Mouse (Mus musculus) midbrain, embryonic 10.5 days (tissue): Measurements from ENCODE around the gene Scarf1. TPM values are rescaled to one million over a fixed set of nuclear protein-coding genes. Genes with fewer than 3 reads are reported as not detected.
A peak's percentile ranks its signal among the peaks of the same experiment; 100 is the strongest.

Source experiments
- DNase-seq: peaks from one replicate; pipeline ENCODE4 v3.0.0-alpha.2; 2017; ENCODE audit warnings: low spot score
- H3K27ac ChIP-seq: fragments of 300-500 bp; sonication (generic); replicated peaks from 2 replicates; pipeline ENCODE4 v1.5.1; 2016; ENCODE audit warnings: mild to moderate bottlenecking
- H3K27me3 ChIP-seq: fragments of 300-500 bp; sonication (generic); 2 replicates; pipeline ENCODE4 v1.6.1; 2016; ENCODE audit warnings: low read depth, mild to moderate bottlenecking; ENCODE audit not compliant: poor library complexity, severe bottlenecking
- H3K36me3 ChIP-seq: fragments of 300-500 bp; sonication (generic); 2 replicates; pipeline ENCODE4 v1.6.1; 2016; ENCODE audit warnings: mild to moderate bottlenecking, moderate library complexity
- H3K4me1 ChIP-seq: fragments of 300-500 bp; sonication (generic); 2 replicates; pipeline ENCODE4 v1.6.1; 2016
- H3K4me3 ChIP-seq: fragments of 300-500 bp; sonication (generic); 2 replicates; pipeline ENCODE4 v1.5.1; 2016; ENCODE audit warnings: mild to moderate bottlenecking, moderate library complexity
- H3K9me3 ChIP-seq: fragments of 300-500 bp; sonication (generic); replicated peaks from 2 replicates; pipeline ENCODE4 v1.6.1; 2016; ENCODE audit warnings: mild to moderate bottlenecking
- WGBS: fragments of 180-500 bp; shearing (Covaris S2); methylation state at CpG from one replicate; pipeline ENCODE4 v1.1.7; 2016; 5-methylcytosine and 5-hydroxymethylcytosine counted together
- polyA plus RNA-seq: library from polyadenylated mRNA; unstranded; fragments of >200 nt; fragmentation: Nextera tagmentation; extraction: Ambion mirVana; gene quantifications from 2 replicates; pipeline ENCODE4 v1.2.1, GENCODE M21; 2016

The Scarf1 gene
- polyA plus RNA-seq, 1 experiment from 2014 or later: 4.8 TPM

DNA sequence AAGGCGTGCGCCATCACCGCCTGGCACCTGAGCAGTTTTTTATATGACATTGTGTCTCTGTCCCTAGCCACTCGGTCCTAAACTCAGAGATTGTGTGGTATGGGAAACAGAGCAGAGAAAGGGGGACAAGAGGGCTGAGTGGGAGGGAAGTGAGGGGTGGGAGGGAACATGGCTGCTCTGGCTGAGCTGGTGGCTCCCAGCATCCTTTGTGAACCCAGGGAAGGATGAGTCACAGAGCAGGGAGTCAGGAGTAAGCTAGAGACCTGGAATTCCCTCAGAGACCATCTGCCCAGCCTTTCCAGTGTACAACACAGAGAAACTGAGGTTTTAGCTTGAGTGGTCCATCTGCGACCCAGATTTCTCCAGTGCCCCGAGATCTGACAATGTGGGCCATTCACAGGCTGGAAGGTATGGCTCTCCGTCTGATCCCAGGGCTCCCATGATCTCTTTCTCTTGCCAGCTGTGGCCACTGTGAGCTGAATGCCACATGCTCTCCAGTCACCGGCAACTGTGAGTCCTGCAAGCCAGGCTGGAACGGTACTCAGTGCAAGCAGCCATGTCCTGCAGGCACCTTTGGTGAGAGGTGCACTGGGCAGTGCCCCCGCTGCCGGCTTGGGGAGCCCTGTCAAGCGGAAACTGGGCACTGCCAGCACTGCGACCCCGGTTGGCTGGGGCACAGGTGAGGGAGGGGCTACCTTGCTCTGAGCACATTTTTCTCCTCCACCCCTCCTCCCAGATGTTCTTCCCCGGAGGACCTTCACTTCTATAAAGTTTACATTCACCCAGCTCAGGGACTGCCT, 6.7 kb downstream of the Scarf1 start:
- no peak overlapping the region for H3K27ac ChIP-seq
- H3K36me3 ChIP-seq: no peaks in the 10 kb centered on the region
- 0 out of 2 replicates have a peak, but pooled peaks cover 4% of the 10 kb centered on the region for H3K4me1 ChIP-seq
- no peaks in the 10 kb centered on the region for H3K27me3 ChIP-seq
- no peaks in the 10 kb centered on the region for H3K9me3 ChIP-seq
- H3K4me3 ChIP-seq: no peak overlapping the region
- 86% methylated on average over 15 of the region's 15 CpGs for WGBS
- no peak for DNase-seq

DNA sequence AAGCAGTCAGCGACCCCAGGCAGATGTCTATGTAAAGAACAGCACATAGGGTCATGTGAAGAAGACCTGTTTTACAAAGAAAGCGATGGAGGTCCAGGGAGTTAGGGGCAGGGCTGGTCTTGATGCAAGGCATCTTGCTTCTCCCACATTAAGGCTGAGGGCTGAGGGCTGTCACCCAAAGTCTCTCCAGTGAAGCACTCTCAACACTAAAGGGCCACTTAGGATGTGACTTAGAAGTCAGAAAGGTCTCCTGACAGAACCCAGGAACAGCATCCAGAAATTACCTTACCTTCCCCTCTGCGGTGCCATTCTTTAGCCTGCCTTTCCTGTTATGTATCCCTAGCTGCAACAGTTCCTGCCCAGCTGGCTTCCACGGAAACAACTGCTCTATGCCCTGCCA, 8.3 kb downstream of the Scarf1 start:
- Histone ChIP-seq H3K9me3 (no peaks in the 10 kb centered on the region), H3K4me3 (no peak overlapping the region), H3K27ac (no peak overlapping the region), H3K36me3 (no peaks in the 10 kb centered on the region), H3K4me1 (0 out of 2 replicates have a peak, but pooled peaks cover 4% of the 10 kb centered on the region), H3K27me3 (no peaks in the 10 kb centered on the region)
- WGBS: 84% methylated on average over 4 of the region's 4 CpGs
- no peak for DNase-seq

DNA sequence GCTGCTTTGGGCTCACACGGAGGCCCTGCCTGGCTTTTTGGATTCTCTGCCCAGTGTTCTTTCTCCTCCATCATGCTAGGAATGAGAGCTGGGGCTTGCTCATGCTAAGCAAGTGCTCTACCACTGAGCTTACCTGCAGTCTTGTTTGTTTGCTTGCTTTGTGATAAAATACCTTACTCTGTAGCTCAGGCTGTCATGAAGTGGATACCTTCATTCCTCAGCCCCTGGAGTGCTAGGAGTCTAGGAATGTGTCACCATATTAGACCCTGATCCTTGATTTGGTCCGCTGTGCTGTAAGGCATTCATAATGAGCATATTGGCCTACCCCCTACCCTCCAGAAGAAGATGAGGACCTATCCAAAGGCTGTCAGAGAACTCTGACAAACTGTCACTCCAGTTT, 9.5 kb downstream of the Scarf1 start:
- WGBS: 90% methylated on average over 2 of the region's 2 CpGs
- H3K9me3 ChIP-seq: no peaks in the 10 kb centered on the region
- H3K4me3 ChIP-seq: no peak overlapping the region
- DNase-seq: no peak
- H3K4me1 ChIP-seq: 0 out of 2 replicates have a peak, but pooled peaks cover 4% of the 10 kb centered on the region
- no peak overlapping the region for H3K27ac ChIP-seq
- H3K36me3 ChIP-seq: no peaks in the 10 kb centered on the region
- H3K27me3 ChIP-seq: no peaks in the 10 kb centered on the region

DNA sequence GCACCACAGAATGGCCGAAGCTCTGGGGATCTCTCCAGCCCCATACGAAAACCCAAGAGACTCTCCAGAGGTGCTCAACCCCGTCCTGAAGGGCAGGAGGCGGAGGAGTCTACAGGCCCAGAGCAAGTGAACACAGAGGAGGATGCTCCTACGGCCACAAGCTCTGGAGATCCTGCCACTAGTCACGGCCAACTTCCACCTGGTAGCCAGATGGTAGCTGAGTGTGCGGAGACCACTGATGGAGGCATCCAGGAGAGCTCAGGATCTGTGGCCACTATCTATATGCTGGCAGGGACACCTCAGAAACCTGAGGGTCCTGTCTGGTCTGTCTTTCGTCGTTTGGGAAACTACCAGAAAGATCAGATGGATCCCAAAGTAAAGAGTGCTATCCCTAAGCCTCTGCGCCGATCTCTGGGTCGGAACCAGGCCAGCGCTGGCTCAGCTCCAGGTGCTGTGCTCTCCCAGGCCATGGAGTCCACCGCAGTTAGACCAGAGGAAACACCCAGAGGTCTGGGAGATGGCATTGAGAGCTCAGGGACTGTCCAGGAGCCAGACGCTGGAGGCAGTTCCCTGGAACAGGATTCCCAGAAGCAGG, 12.3 kb downstream of the Scarf1 start:
- 90% methylated on average over 15 of the region's 15 CpGs for WGBS
- Histone ChIP-seq H3K9me3 (no peaks in the 10 kb centered on the region), H3K36me3 (no peaks in the 10 kb centered on the region), H3K4me1 (peaks cover 2% of the 10 kb centered on the region; the same call in 1 of the 2 replicates), H3K4me3 (no peak overlapping the region), H3K27me3 (no peaks in the 10 kb centered on the region), H3K27ac (no peak overlapping the region)
- DNase-seq: no peak

DNA sequence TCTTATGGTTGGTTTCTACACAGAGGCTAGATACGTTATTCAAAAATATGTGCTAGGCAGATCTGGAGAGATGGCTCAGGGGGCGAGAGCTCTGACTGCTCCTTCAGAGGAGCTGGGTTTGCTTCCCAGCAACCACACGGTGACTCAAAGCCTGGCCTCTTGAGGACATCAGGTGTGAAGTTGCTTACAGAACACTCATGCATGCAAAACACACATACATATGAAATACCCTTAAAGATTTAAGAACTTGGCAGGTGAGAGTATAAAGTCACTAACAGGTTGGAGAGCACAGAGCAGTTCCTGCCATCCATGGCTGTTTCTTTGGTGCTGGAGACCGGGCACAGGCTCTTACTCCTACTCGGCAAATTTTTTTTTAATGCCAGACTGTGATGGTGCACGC, 13.6 kb downstream of the Scarf1 start:
- Histone ChIP-seq H3K4me1 (peaks cover 11% of the 10 kb centered on the region), H3K4me3 (no peak overlapping the region), H3K9me3 (no peaks in the 10 kb centered on the region), H3K27me3 (no peaks in the 10 kb centered on the region), H3K27ac (no peak overlapping the region), H3K36me3 (no peaks in the 10 kb centered on the region)
- no peak for DNase-seq
- WGBS: 90% methylated on average over 6 of the region's 6 CpGs

DNA sequence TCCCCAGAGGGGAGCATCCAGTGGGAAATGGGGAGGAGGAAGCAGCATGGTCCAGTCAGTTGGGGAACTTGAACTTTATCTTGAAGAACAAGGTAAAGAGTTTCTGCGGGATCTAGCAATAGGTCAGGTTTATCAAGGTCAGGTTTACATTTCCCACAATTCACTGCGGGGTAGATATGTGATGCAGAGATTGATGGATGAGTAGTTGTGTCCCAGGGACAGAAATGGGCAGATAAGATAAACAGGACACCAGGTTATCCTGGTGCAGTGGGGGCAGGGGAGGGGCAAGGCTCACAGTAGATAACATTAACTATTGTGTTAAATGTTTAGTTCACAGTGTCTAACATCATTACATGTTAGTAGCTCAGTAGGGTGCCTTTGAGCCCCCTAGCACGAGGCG, 16.4 kb downstream of the Scarf1 start:
- DNase-seq: no peak
- peaks cover 31% of the 10 kb centered on the region for H3K4me1 ChIP-seq
- 55% methylated on average over 4 of the region's 4 CpGs for WGBS
- H3K9me3 ChIP-seq: no peaks in the 10 kb centered on the region
- H3K4me3 ChIP-seq: no peak overlapping the region
- H3K36me3 ChIP-seq: no peaks in the 10 kb centered on the region
- H3K27me3 ChIP-seq: peaks cover 12% of the 10 kb centered on the region
- no peak overlapping the region for H3K27ac ChIP-seq

DNA sequence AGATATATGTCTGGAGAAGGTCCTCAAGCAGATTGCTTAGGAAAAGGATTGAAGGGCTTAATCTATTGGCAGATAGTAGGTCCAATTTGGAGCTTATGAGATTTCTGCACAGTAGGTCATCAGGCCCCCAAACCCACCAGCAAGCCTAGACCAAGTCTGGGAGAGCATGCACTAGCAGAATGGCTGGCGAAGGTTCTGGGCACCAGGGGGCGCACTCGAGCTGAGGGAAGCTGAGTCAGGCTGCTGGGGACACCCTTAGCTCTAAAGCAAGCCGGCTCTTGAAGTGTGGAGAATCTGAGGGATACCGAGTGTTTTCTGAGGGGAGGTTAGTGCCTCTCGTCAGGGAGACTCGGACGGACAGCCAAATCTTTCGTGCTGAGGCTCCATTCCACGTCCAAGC, 17.0 kb downstream of the Scarf1 start:
- DNase-seq: peak; percentile 96
- H3K27me3 ChIP-seq: peaks cover 12% of the 10 kb centered on the region
- H3K9me3 ChIP-seq: no peaks in the 10 kb centered on the region
- 0% methylated on average over 10 of the region's 10 CpGs for WGBS
- H3K4me1 ChIP-seq: peaks cover 36% of the 10 kb centered on the region
- H3K4me3 ChIP-seq: peak overlapping the region; percentile 87
- H3K27ac ChIP-seq: peak overlapping the region; percentile 94
- H3K36me3 ChIP-seq: no peaks in the 10 kb centered on the region

DNA sequence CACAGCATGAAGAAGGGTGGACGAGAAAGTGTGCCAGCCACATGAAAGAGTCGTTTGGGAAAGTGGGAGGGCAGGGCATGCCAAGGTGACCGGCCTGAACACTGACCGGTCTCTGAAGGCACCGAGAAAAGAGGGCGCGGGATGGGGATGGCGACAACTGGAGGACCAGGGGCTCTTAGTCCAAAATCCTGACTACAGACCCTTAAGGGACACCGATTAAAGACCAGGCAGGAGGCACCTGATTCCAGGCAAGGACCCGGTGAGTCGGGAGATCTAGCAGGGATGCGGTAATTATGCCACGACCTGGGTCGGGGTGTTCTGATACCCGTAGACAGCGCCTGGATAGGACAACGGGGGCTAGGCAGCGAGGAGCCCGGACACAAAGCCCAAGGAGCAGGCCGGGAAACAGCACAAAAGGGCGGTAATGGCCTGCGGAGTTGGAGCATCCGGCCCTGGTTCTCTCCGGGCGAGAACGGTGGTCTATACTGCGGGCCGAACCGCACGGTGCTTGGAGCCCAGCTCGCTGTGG, 17.6 kb downstream of the Scarf1 start:
- 0% methylated on average over 31 of the region's 31 CpGs for WGBS
- no peaks in the 10 kb centered on the region for H3K9me3 ChIP-seq
- H3K27me3 ChIP-seq: peaks cover 12% of the 10 kb centered on the region
- peaks cover 37% of the 10 kb centered on the region for H3K4me1 ChIP-seq
- H3K27ac ChIP-seq: peak overlapping the region; percentile 94
- DNase-seq: no peak
- no peaks in the 10 kb centered on the region for H3K36me3 ChIP-seq
- H3K4me3 ChIP-seq: peak overlapping the region; percentile 87

DNA sequence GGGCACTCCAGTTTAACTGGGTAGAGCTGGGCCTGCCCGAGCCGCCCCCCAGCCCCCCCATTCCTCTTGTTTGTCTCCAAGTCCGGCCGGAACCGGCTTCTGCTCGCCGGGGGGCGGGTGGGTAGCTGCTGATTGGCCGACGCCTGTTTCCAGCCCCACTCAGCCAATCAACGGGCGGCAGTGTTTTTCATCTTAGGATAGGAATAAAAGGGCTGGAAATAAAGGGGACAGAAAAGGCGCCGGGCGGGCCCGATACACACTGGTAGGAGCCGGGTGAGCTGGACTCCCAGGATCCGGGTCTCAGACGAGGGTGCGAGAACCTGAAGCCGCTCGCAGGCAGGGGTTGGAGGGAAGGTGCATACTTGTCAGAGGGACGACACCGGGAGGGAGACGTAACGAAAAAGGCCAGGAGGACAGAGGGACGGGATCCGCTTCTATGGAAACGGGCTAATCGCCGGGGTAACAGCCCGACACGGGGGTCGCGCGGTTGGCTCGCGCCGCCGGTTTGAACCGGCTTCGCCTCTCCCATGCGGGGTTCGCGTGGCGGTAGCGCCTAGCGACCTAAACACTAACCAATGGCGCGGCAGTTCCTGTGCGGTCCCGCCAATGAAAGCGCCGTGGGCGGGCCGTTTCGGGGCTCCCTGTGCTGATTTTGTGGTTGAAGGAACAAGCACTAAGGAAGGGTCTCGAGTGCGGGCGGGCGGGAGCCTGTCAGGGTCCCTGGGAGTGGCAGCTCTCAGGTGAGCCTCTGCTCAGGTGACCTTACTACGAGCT, 18.3 kb downstream of the Scarf1 start, which contains the start of gene Slc43a2:
TSS of gene Slc43a2 (plus strand) at position 226 of the 774 bp plus-strand sequence.
- no peaks in the 10 kb centered on the region for H3K36me3 ChIP-seq
- under 1% methylated on average over 62 of the region's 62 CpGs for WGBS
- peaks cover 37% of the 10 kb centered on the region for H3K4me1 ChIP-seq

DNA sequence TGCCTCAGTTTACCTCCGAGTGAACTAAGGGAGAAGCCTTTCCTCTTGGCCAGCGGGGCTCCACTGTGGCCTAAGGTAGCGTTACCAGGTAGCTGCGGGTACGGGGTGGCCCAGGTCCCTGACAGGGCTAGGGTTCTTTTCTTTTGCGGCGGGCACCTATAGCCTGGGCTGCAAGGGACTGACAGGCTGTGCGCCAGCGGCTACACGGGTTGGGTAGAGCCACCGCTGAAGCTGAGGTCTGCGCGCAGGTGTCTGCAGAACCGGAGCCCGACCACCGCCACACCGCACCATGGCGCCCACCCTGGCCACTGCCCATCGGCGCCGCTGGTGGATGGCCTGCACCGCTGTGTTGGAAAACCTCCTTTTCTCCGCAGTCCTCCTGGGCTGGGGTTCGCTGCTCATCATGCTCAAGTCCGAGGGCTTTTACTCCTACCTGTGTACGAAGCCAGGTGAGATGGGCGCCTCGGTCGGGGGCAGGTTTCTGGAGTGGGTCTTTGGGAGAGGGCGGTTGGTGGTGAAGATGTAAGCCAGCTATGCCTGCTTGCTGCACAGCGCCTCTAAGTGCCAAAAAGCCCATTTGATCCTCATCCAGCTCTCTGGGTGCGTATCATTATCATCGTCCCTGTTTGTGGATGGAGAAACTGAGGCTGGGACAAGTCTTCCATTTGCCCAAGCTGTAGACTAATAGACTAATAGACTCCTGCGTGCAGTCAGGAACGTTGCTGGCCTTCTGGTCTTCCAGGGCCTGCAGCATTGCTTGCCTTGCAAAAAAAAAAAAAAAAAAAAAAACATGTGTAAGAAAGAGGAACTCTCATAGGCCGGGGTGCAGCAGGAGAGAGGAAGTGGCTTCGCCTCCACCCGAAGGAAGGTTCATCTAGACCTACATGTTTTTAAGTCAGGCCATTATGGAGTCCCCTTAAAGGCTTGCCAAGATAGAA, 19.3 kb downstream of the Scarf1 start:
- Histone ChIP-seq H3K36me3 (no peaks in the 10 kb centered on the region), H3K4me3 (peak overlapping the region; percentile 87), H3K9me3 (no peaks in the 10 kb centered on the region), H3K4me1 (peaks cover 40% of the 10 kb centered on the region), H3K27me3 (peaks cover 12% of the 10 kb centered on the region), H3K27ac (peak overlapping the region; percentile 94)
- 15% methylated on average over 38 of the region's 38 CpGs for WGBS
- peak; percentile 36 for DNase-seq

More for the DNA sequence above, 18.3 kb downstream of the Scarf1 start, which contains the start of gene Slc43a2:
- DNase-seq: peak; percentile 95
- Histone ChIP-seq H3K27me3 (peaks cover 12% of the 10 kb centered on the region), H3K4me3 (peak within 1 kb of the TSS; percentile 87), H3K27ac (peak within 1 kb of the TSS; percentile 94), H3K9me3 (no peaks in the 10 kb centered on the region)

DNA sequence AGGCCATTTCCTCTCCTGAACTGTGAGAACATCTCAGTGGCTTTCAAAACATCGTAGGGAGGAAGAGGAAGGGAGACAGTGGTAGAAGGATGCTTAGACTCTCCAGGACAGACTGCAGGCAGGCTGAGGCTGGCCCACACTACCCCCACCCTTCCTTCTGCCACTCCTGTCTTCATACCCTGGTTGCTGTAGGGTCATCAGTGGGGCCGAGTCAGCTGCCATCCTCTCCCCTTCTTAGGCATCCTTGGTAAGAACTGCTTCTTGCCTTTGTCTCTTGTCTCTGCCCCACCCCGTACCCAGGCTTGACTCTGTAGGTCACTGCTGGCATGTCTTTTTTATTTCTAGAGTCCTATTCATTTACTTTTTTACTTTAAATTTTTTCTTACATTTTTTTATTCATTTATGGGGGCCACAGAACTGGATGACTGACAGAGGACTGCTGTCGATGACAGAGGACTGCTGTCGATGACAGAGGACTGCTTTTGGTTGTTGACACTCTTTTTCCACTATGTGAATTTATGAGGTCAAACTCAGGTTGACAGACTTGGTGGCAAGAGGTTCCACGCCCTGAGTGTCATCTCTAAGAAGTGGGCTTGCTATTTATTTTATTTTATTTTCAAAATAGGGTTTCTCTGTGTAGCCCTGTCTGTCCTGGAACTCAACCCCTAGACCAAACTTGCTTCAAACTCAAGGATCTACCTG, 20.1 kb downstream of the Scarf1 start:
- no peak overlapping the region for H3K27ac ChIP-seq
- no peaks in the 10 kb centered on the region for H3K36me3 ChIP-seq
- peak overlapping the region; percentile 87; the same call in 1 of the 2 replicates for H3K4me3 ChIP-seq
- DNase-seq: no peak
- H3K27me3 ChIP-seq: peaks cover 12% of the 10 kb centered on the region
- WGBS: 84% methylated on average over 6 of the region's 6 CpGs
- H3K4me1 ChIP-seq: peaks cover 49% of the 10 kb centered on the region
- no peaks in the 10 kb centered on the region for H3K9me3 ChIP-seq
